Mouse (Mus musculus): ENCODE results near the gene Sumo1.

DNA sequence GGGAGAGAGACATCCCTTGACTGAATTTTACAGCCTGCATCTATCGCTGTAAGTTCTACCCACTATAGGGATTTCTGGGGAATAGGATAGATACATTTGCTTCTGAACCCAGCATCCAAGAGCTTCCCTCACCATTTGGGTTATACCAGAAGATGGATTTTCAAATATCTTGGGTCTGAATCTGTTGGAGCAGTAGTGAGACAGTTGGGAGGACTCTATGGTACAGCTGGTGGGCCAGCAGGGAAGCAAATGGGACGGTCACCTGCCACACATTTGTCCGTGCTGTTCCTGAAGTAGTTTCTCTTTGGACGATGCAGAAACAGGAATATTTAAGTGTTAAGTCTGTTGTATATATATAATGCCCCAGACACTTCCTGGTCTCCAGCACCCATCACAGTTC is 103.1 kb downstream of the Sumo1 start:
- TF ChIP-seq POLR2A (IDR thresholded peaks at IDR 0.05; ENCODE audit: low read depth, low read length) (no peak), CTCF (conservative IDR thresholded peaks at IDR 0.05 in 1 of 2, IDR thresholded peaks at IDR 0.05 in 1 of 2; ENCODE audit: low read depth in 2 of 2, low read length in 2 of 2) (no peak), NELFE (IDR thresholded peaks at IDR 0.05; ENCODE audit: low read depth, low read length) (no peak), CHD2 (IDR thresholded peaks at IDR 0.05; ENCODE audit: low read length) (no peak), TBP (conservative IDR thresholded peaks at IDR 0.05; ENCODE audit: low read depth, low read length) (no peak), RAD21 (IDR thresholded peaks at IDR 0.05; ENCODE audit: low read depth, low read length) (no peak)
